Mouse (Mus musculus) fat pad, adult 2 months (tissue): ENCODE measurements around the gene Mettl18.
"Not testable (repeated sequence)": the region's sequence is repeated elsewhere in the genome, so short reads cannot be mapped to it uniquely, and the experiment has no call there.

Experiments used
- DNase-seq: peaks from one replicate; pipeline ENCODE4 v3.0.0-alpha.2; 2011; ENCODE audit warnings: low read depth, low spot score; ENCODE audit errors: extremely low read depth

Mettl18 gene

DNA sequence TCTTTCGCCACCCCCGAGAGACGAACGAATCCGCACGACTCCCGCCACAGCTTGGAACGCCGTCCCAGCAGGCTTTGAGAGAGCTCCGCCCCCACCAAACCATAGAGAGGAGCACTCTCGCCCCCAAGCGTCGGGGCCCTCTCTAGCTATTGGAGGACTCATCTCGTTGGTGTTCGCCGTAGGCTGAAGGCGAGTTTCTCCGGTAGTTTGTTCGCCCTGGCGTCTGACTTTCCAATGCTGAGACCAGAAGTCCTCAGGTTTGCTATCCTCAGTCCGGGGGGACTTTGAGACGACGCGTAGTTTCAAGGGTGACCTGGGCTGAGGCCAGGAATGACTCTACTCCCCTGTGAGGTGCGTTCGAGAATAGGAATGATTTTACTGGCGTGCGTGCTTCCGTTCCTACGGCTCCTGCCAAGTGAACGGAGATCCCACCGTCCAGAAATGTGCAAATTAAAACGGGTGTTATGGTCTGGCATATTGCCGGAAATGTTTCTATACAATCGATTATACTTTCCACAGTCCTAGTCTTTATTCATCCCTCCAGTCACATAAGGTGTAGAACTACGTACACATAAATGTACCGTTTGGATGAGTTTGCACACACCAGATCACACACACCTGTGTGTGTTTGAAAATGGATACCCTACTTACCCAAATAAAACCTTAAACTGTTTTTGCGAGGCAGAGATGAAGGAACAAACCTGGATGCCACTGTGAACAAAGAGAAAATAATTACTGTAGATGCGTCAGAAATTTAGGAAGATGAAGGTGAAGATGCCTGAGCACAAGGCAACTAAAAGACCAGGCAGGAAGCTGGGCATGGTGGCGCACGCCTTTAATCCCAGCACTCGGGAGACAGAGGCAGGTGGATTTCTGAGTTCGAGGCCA is at the start of gene Mettl18, which contains the start of gene BC055324:
Mettl18 (plus strand) TSS at position 169 of the 888 bp plus-strand sequence.
BC055324 (minus strand) TSS at position 76 of the 888 bp plus-strand sequence.
- DNase-seq: peak; percentile 47

DNA sequence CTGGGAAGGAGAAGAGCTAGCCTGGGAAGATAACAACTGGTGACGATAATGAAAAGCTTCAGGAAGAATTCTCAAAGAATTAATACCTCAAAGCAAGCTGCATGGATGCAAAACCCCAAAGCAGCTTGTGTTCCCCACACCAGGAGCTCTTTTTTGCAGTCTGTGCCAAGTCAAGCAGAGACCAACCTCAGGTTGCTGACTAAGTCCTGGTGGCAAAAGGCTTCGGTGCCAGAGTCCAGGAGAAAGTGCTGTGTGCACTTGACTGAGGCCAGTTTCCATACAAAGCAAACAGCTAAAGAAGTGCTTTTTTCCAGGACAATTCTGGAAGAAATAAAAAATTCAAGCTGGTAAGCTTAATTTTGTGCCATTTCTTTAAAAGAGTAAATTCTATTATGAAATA is 41.3 kb upstream of the Mettl18 start:
- no peak for DNase-seq

DNA sequence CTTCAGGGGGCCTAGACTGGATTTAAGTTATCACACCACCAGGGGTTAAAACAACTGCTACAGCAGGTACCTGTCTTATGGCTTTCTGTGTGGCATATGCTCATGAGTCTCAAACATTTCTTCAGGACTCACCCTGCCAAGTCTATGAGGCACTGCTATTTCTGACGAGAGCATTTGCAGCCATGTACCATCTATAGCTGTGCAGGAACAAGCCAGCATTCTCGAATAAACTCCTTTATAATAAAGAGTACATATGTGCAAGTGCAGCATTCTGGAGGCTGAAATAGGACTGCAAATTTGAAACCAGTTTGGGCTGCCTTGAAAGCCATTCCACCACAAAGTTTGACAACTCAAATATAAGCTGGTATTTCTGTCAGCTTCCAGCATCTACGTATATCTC is 36.7 kb upstream of the Mettl18 start:
- no peak for DNase-seq

GRCm38 (mm10) chr1:163964008-163964689 is 30.5 kb upstream of the Mettl18 start:
- no peak for DNase-seq

GRCm38 (mm10) chr1:163974471-163974870 is 20.2 kb upstream of the Mettl18 start:
- DNase-seq: no peak

- DNase-seq: no peak
Measured at GRCm38 (mm10) chr1:163975088-163975487, 19.6 kb upstream of the Mettl18 start.

- no peak for DNase-seq
Measured at GRCm38 (mm10) chr1:163976515-163976914, 18.2 kb upstream of the Mettl18 start.

DNA sequence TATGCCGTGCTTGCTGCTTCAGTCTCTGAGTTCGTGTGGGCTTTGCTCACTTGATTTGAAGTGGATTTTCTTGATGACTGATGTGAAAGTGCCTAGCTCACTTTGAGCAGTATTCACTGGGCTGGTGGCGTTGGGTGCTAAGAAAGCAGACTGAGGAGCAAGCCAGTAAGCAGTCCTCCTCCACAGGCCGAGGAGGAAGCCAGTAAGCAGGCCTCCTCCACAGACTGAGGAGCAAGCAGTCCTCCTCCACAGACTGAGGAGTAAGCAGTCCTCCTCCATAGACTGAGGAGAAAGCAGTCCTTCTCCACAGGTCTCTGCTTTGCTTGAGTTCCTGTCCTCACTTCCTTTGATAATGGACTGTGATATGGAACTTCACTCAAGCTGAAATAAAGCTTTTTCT is 2.3 kb upstream of the Mettl18 start:
- no peak for DNase-seq

DNA sequence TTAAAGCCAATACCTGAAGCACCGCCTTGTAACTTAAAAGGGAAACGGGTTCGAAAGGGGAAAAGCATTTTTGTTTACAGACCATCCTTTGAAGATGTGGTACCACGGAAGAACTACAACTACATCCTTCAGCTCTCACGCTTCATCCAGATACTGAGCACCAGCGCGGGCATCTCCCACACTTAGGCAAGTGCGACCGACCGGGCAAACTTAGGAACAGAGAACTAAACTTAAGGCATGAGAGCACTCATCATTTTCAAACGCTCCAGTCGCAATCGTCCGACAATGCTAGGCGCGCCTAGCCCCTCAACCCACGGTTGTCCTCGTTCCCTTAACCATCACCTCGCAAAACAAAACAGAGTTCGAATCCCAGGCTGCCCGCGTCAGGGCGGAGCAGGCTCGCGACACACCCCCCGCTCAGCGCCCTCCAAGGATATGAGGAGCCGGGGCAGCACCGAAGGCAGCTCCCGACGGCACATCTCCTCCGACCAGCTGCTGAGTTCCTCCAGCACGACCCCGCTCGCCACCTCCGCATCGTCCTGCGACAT is 442 bp upstream of the Mettl18 start:
- no peak for DNase-seq

DNA sequence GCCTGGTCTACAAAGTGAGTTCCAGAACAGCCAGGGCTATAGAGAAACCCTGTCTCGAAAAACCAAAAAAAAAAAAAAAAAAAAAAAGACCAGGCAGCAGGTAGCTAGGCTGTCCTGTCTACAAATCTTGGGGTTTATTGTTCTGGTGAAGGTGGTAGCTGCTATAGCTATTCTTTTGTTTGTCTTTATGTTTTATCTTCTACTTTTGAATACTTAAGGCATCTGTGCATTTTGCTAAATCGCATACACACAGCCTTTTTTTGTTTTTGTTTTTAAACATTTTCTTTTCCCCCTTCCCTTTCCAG is 872 bp downstream of the Mettl18 start:
- DNase-seq: no peak

DNA sequence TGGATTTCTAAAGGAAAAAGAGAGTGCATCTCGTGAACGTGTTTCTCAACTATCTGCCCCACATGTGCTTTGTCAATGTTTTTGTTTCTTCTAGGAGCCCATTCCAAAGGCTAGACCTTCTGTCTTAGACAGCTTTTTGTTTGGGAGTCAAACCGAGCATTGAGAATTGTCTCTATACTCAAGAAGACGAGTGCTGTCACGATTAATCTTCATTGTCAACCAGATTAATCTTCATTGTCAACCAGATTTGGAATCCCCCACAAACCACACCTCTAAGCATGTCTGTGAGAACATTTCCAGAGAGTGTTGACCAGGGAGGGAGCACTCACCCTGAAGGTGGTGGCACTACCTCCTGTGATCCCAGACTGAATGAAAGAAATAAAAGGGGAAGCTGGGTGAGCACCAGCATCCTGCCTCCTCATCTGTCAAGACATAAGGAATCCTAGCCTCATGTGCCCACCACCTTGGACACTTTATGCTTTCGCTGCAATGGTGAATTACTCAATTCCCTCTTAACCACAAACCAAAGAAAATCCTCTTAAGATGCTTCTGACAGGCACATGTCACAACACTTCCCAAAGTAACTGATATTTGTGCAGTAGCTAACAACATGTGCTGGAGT is 7.3 kb downstream of the Mettl18 start:
- no peak for DNase-seq

DNA sequence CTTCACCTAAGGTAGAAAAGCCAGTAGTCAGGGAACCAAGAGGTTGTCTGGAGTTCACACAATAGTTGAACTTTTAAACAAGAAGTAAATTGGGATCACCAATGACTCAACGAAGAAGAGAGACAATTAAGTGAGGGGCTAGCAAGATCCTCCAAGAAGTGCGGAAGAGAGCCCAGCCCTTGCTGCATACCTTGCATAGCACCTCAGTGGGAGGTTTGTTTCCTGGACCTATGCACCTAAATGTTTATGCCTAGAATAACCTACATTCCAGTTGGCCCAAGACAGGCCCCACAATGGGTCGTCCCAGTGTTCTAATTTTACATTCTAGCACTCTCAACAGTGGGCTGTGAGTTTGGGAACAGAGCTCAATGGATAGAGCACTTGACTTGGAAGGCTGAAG is 9.6 kb downstream of the Mettl18 start:
- DNase-seq: no peak

- no peak for DNase-seq
Measured at GRCm38 (mm10) chr1:164009235-164009634, 14.5 kb downstream of the Mettl18 start.

DNA sequence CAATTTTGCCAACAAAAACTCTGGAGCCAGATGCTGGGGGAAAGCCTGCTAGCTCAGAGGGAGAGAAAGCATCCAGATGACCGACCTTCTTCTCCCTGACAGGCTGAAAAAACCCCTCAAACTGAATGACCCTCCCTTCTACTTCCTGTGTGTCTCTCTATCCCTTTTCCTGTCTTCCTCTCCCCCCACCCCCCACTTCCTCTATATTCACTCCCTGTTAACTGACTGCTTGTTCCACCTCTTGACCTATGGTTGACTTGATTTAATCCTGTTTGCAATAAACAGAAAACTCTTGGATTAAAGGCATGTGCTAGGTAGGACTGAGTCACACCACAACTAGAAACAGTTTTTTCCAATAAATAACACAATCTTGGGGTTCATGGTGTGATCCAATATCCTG is 19.9 kb downstream of the Mettl18 start:
- DNase-seq: no peak

DNA sequence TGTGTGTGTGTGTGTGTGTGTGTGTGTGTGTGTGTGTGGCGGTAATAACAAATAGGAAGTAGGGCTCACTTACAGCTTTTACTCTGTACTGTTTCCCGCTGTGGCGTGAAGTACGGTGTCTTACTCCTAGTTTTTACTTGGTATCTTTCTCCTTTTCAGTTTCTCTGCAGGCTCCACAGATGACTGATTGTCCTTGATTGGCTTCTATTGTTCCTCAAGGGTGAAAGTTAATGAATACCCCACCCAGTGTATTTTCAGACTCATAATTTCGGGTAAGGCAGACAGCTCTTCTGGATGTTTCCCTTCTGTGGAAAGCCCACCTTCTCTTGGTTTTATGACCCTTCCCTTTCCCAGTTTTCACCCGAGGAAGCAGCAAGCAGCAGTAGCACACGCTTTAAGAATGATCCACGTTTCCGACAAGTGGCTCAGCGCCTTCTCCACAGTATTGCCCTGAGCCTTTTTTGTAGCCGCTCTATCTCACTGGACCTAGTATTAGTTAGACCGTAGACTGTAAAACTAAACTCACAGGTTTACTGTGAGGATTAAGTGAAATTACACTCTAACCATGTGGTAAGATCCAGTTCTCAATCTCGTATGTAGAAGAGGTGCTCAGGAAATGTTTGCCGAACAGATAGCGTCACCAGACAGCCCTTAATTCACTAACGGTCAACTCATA is 23.7 kb downstream of the Mettl18 start:
- no peak for DNase-seq

DNA sequence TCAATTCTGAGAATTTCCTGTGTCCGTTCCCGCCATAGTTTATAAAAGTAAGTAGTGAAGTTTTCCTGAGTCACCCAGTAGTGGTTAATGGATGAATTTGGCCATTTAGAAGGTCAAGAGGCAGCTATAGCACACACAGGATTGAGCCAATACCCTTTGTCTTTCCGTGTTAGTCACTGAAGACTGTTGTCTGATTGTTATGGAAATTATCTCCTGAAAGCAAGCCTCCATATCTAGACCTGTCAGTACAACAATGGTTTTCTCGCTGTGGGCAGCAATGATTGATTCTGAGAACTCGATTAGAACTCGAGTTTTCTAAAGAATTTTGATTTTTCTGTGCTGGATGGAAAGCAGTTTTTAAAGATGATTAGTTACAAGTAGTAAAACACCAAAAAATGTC is 25.1 kb downstream of the Mettl18 start:
- DNase-seq: no peak

GRCm38 (mm10) chr1:164020746-164021145 is 26.1 kb downstream of the Mettl18 start:
- not testable (repeated sequence) for DNase-seq

GRCm38 (mm10) chr1:164022106-164022505 is 27.4 kb downstream of the Mettl18 start:
- DNase-seq: not testable (repeated sequence)

DNA sequence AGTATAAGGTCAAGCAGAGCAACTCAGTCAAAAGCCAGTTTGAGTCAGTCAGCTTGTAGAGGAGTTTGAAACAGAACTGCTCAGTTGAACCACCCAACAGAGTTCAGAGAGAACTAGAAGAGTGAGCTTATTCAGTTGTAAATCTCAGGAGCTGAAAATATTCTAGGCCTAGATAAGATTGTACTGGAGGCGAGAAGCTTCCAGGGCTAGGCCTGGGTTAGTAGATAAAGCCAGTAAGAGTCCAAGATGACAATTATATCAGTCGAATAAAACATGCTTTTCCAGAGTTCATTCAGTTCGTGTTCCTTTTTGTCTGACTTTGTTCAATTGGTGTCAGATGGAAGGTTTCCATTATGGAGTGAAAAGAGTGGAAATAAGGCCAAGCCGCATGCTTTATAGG is 31.0 kb downstream of the Mettl18 start:
- DNase-seq: no peak

DNA sequence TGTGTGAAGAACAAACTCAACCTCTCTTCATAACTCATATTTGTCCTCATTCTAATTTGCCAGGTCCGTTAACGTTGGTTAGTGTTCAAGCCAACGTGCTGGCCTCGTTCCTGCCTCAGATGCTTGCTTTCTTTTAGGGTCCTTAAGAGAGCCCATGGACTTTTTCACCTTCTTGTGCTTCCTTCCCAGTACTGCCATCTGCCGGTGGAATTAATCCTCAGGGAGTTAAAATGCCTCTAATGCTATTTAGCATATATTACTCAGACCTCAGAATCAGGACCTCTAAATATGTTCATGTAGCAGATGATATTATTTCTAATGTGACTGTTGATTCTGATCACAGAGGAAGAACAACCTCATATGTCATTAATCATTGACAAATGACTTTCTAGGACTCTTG is 32.7 kb downstream of the Mettl18 start:
- DNase-seq: no peak
